Mouse (Mus musculus) cortical plate, adult 2 months (tissue): ENCODE data around the gene Sfxn1. TPM values are rescaled to one million over a fixed set of nuclear protein-coding genes. Genes with fewer than 3 reads are reported as not detected.

ENCODE experiments used
- H3K27ac ChIP-seq: fragments of 200-500 bp; 2 replicates; pipeline ENCODE4 v1.5.1; 2012; ENCODE audit warnings: low read length, control low read depth, inconsistent platforms; ENCODE audit not compliant: insufficient read depth
- H3K4me1 ChIP-seq: fragments of 200-500 bp; 2 replicates; pipeline ENCODE4 v1.6.1; 2011; ENCODE audit warnings: low read length; ENCODE audit not compliant: control insufficient read depth, insufficient read depth
- H3K4me3 ChIP-seq: fragments of 200-500 bp; 2 replicates; pipeline ENCODE4 v1.5.1; 2011; ENCODE audit warnings: mild to moderate bottlenecking, low read length, control low read depth; ENCODE audit not compliant: insufficient read depth
- CTCF ChIP-seq: fragments of 200-500 bp; IDR thresholded peaks from 2 replicates; pipeline ENCODE4 v1.5.1; 2011; ENCODE audit warnings: mild to moderate bottlenecking, control low read depth, low read length; ENCODE audit not compliant: insufficient read depth; ENCODE audit errors: extremely low read depth
- POLR2A ChIP-seq: fragments of 200-500 bp; IDR thresholded peaks from 2 replicates; pipeline ENCODE4 v1.6.1; 2011; ENCODE audit warnings: mild to moderate bottlenecking, low read length, control low read depth; ENCODE audit not compliant: insufficient read depth; ENCODE audit errors: extremely low read depth
- polyA plus RNA-seq: library from polyadenylated mRNA; depleted of rRNA; stranded (reverse); fragments of >200 nt; gene quantifications from 2 replicates; pipeline ENCODE4 v1.2.3, GENCODE M21; 2012; rRNA removed

Gene Sfxn1
- polyA plus RNA-seq, 1 experiment, result 42.7 TPM

DNA sequence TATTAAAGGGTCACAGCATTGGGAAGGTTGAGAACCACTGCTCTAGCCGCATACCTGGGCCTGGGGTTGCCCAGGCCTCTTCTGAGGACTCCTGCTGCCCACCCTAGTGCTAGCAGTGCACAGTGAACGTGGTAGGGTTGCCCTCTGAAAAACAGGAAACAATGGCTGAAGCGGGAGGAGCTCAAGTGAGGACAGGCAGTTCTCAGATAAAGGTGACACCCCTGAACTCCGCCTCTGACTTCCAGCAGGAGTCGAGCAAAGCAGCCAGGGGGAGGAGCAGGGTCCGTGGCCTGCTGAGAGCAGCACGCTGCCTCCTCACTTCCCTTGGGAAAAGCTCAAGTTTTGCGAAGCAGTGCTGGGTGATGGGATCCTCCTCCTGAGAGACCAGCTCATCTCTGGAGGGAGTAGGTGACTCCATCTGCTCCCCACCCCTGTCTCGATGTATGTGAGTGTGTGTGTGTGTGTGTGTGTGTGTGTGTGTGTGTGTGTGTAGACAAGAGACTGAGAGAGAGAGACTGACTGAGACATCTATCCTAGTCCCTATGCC, 82.1 kb downstream of the Sfxn1 start:
- TF ChIP-seq POLR2A (no peak), CTCF (no peak)
- no peak overlapping the region for H3K4me3 ChIP-seq
- no peak overlapping the region for H3K27ac ChIP-seq
- H3K4me1 ChIP-seq, result peaks cover 5% of the 10 kb centered on the region

DNA sequence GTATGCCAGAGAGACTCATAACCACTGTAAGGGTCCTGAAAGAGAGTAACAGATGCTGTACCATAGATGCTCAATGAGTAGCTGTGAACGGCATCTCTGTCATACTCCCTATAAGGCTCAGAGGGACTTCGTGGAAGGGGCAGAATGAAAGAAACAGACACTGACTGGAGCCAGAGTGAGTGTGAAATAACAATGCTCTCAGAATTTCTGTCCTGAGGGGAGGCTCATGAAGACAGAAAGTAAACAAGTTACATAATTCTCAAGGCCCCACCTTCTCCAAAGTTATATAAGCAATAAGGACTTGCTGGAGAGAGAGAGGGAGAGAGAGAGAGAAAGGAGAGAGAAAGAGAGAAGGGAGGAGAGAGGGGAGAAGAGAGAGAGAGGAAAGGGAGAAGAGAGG, 84.2 kb downstream of the Sfxn1 start:
- no peak overlapping the region for H3K4me3 ChIP-seq
- TF ChIP-seq POLR2A, result no peak
- TF ChIP-seq CTCF, result no peak
- H3K27ac ChIP-seq, result no peak overlapping the region
- 0 out of 2 replicates have a peak, but pooled peaks cover 2% of the 10 kb centered on the region for H3K4me1 ChIP-seq

Other genes with a start within 250 kb of the Sfxn1 start
- 4.8 and 16.2 TPM in 2 replicates for gene Drd1, start 16.2 kb upstream of the Sfxn1 start, polyA plus RNA-seq
- gene Hrh2, start 120.3 kb downstream of the Sfxn1 start, polyA plus RNA-seq, result 13.3 and 14.2 TPM in 2 replicates